Comparison of ENCODE assay signal across 8 mouse cellular contexts in the genomic region with DNA sequence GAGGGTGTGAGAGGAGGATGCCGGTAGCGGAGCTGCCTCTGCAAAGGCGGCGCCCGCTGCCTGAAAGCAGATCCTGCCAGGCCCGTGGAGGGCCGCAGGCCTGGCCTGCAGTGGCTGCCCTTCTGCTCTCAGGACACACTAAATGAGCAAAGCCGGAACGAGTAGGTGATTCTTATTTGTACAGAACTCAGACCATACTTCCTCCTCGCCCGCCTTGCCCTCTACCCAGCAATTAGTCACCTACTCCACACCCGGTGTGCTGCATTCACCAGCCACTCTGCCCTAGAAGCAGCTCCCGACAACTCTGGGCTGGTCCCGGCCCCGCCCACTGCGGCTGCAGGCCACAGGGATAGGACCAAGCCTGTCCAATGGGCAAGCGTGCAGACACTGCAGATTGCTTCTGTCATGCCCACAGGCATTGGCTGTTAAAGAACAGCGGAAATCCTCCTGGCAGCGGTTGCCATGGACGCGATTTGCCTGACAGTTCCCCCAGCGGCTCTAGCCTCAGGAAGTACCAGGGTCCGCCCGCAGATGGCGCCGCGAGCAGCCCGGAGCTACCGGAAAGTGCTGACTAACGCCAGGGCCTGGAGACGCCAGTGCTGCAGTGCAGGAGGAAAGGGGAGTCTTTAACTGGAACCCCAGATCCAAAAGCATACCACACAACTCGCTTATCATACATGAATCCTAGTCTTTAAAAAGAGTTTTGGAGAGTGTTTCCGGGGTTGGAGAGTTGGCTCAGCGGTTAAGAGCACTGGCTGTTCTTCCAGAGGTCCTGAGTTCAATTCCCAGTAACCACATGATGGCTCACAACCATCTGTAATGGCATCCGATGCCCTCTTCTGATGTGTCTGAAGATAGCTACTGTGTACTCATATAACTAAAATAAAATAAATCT. TPM values are rescaled to one million over a fixed set of nuclear protein-coding genes. Genes with fewer than 3 reads are reported as not detected.
DNase-seq lines count a peak whose midpoint lies in the region; ATAC-seq lines count a peak whose summit lies in the region.

No protein-coding gene starts in this region.

- H3K27ac ChIP-seq in lung, embryonic 16.5 days (ENCODE audit: low read length) = peak overlapping the region; percentile 83

- H3K27me3 ChIP-seq in lung, embryonic 16.5 days (ENCODE audit: control insufficient read depth, insufficient read depth, low read depth, low read length) = no peaks in the 10 kb centered on the region

- H3K36me3 ChIP-seq in lung, embryonic 16.5 days (ENCODE audit: control insufficient read depth, insufficient read depth, low read length) = peaks cover under 1% of the 10 kb centered on the region; the same call in 1 of the 2 replicates

- H3K9ac ChIP-seq in lung, embryonic 16.5 days (ENCODE audit: low read length) = peak overlapping the region; percentile 70

- H3K4me3 ChIP-seq in lung, embryonic 16.5 days (ENCODE audit: low read length) = peak overlapping the region; percentile 54

- no peaks in the 10 kb centered on the region for H3K9me3 ChIP-seq in lung, embryonic 16.5 days (ENCODE audit: control insufficient read depth, low read length)

- peak; percentile 99 for DNase-seq in MEL-GATA-1-ER (ENCODE audit: extremely low read depth, low read depth)
- peak; percentile 100 for DNase-seq in cerebellum, adult 8-10 months
- DNase-seq in forelimb bud, embryonic 11.5 days (ENCODE audit: low read depth, low spot score) = peak; percentile 98
- DNase-seq in layer of hippocampus, adult 9-10 months (ENCODE audit: low spot score) = peak; percentile 100
- DNase-seq in ovary, postnatal 10 days (ENCODE audit: low spot score) = peak; percentile 100
- peak; percentile 99 to 100 for DNase-seq in thymus, postnatal 10 days (ENCODE audit: low spot score in 2 of 2)

- peak; percentile 98 to 99 for ATAC-seq in hematopoietic stem cell, adult 5-6 weeks (replicated peaks in 1 of 2; ENCODE audit: insufficient read depth in 1 of 2, low FRiP score in 2 of 2, low TSS enrichment in 1 of 2, low read depth in 1 of 2, poor library complexity in 2 of 2, severe bottlenecking in 2 of 2)
- peak; percentile 100 for ATAC-seq in lung, embryonic 16.5 days (ENCODE audit: low read depth)

- peak overlapping the region; percentile 71 for H3K4me2 ChIP-seq in lung, embryonic 16.5 days (ENCODE audit: low read depth, low read length)

- 2% methylated on average over 35 of the region's 35 CpGs for WGBS in lung, embryonic 16.5 days

- H3K4me1 ChIP-seq in lung, embryonic 16.5 days (replicated peaks; ENCODE audit: control insufficient read depth, insufficient read depth, low read length) = peaks cover 7% of the 10 kb centered on the region

RNA-seq across cellular contexts. Expression of a gene that starts 21.2 kb away (rescaled TPM):
- 35.1 and 42.5 TPM in 2 replicates for total RNA-seq in hematopoietic stem cell, adult 5-6 weeks (2017)
- polyA plus RNA-seq in lung, embryonic 16.5 days (2015; fragmentation: Nextera tagmentation; extraction: Ambion mirVana) = 4.5 and 7.0 TPM in 2 replicates

Comparison
In these comparisons a context has a peak if more than half of its experiments do, and no peak if none do; other contexts are left out.
1. Peak in every context shown above with its lines: DNase-seq, ATAC-seq, H3K4me3 ChIP-seq and H3K27ac ChIP-seq.